Mouse (Mus musculus) E14TG2a.4 (cell line): Measurements from ENCODE around the gene Prkn.

Experiments
- CTCF ChIP-seq: conservative IDR thresholded peaks from 2 replicates; pipeline ENCODE4 v1.5.1; 2014; ENCODE audit warnings: low read length
- POU5F1 ChIP-seq: IDR thresholded peaks from 2 replicates; pipeline ENCODE4 v1.6.1; 2014; ENCODE audit warnings: low read length, borderline replicate concordance

DNA sequence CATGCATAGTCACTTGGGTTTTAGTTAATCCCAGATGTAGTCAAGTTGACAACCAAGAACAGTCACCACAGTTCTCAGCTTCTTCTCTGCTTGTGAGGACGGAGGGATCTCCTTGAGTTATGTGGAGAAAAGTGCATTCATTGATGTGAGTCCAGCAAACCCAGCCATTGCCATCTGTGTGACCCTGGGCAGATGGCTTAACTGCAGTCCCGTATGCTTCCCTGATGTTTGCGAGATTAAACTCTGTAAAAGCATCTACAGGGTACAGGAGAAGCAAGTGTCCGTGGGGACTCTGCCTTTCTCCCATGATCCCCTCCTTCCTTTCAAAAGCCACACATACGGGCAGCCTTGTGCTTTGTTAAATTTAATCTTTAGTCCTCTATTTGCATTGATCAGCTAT is 157.1 kb downstream of the Prkn start:
- TF ChIP-seq CTCF (no peak), POU5F1 (no peak)
